Mouse (Mus musculus): ENCODE results near the gene Taz.

Gene Taz

GRCm38 (mm10) chrX:74281732-74282394, at the start of gene Taz, which contains the start of gene Dnase1l1:
Gene Taz (plus strand): TSS chrX:74281912.
Gene Dnase1l1 (minus strand): TSS chrX:74282337.
- no peak for DNase-seq (ENCODE audit: extremely low spot score, low read depth, low spot score)

GRCm38 (mm10) chrX:74233196-74233595, 48.5 kb upstream of the Taz start:
- DNase-seq (ENCODE audit: extremely low spot score, low read depth, low spot score): no peak

GRCm38 (mm10) chrX:74240332-74240731, 41.4 kb upstream of the Taz start:
- DNase-seq (ENCODE audit: extremely low spot score, low read depth, low spot score): no peak

GRCm38 (mm10) chrX:74243396-74243795, 38.3 kb upstream of the Taz start:
- DNase-seq (ENCODE audit: extremely low spot score, low read depth, low spot score): no peak

- DNase-seq (ENCODE audit: extremely low spot score, low read depth, low spot score): no peak
These were observed 37.9 kb upstream of the Taz start for GRCm38 (mm10) chrX:74243807-74244206.

- DNase-seq (ENCODE audit: extremely low spot score, low read depth, low spot score): no peak
These were observed 37.1 kb upstream of the Taz start for GRCm38 (mm10) chrX:74244614-74245083.

GRCm38 (mm10) chrX:74245107-74245506, 36.6 kb upstream of the Taz start:
- DNase-seq (ENCODE audit: extremely low spot score, low read depth, low spot score): no peak

- DNase-seq (ENCODE audit: extremely low spot score, low read depth, low spot score): no peak
These were observed 36.0 kb upstream of the Taz start for GRCm38 (mm10) chrX:74245687-74246086.

GRCm38 (mm10) chrX:74246213-74246681, 35.5 kb upstream of the Taz start:
- no peak for DNase-seq (ENCODE audit: extremely low spot score, low read depth, low spot score)

- DNase-seq (ENCODE audit: extremely low spot score, low read depth, low spot score): no peak
These were observed 35.0 kb upstream of the Taz start for GRCm38 (mm10) chrX:74246693-74247092.

GRCm38 (mm10) chrX:74248651-74249050, 33.1 kb upstream of the Taz start:
- no peak for DNase-seq (ENCODE audit: extremely low spot score, low read depth, low spot score)

- DNase-seq (ENCODE audit: extremely low spot score, low read depth, low spot score): no peak
These were observed 32.1 kb upstream of the Taz start, which contains the start of gene Flna for GRCm38 (mm10) chrX:74249615-74250014. Gene Flna (minus strand): TSS chrX:74249820.

GRCm38 (mm10) chrX:74254153-74254887, 27.4 kb upstream of the Taz start, which contains the start of gene Emd:
Gene Emd (plus strand): TSS chrX:74254687.
- DNase-seq (ENCODE audit: extremely low spot score, low read depth, low spot score): no peak

- DNase-seq (ENCODE audit: extremely low spot score, low read depth, low spot score): no peak
These were observed 26.7 kb upstream of the Taz start for GRCm38 (mm10) chrX:74254888-74255565.

- no peak for DNase-seq (ENCODE audit: extremely low spot score, low read depth, low spot score)
These were observed 24.0 kb upstream of the Taz start for GRCm38 (mm10) chrX:74257746-74258145.

- no peak for DNase-seq (ENCODE audit: extremely low spot score, low read depth, low spot score)
These were observed 12.0 kb upstream of the Taz start for GRCm38 (mm10) chrX:74269736-74270061.

GRCm38 (mm10) chrX:74270062-74270901, 11.4 kb upstream of the Taz start, which contains the start of gene Rpl10:
Gene Rpl10 (plus strand): TSS chrX:74270812.
- DNase-seq (ENCODE audit: extremely low spot score, low read depth, low spot score): peak; percentile 96

GRCm38 (mm10) chrX:74270902-74271551, 10.7 kb upstream of the Taz start:
- DNase-seq (ENCODE audit: extremely low spot score, low read depth, low spot score): no peak

- no peak for DNase-seq (ENCODE audit: extremely low spot score, low read depth, low spot score)
These were observed 8.0 kb upstream of the Taz start for GRCm38 (mm10) chrX:74273422-74274322.

All from hindlimb bud, embryonic 11.5 days (tissue).